Mouse (Mus musculus) bone marrow macrophage, adult 2 months (primary cell): Measurements from ENCODE around the gene Pde1b.

ENCODE experiments used
- CTCF ChIP-seq: IDR thresholded peaks from 2 replicates; pipeline ENCODE4 v1.5.1; 2012; ENCODE audit warnings: low read depth, mild to moderate bottlenecking, low read length, moderate library complexity
- POLR2A ChIP-seq: IDR thresholded peaks from 2 replicates; pipeline ENCODE4 v1.6.1; 2012; ENCODE audit warnings: mild to moderate bottlenecking, low read depth, low read length, borderline replicate concordance

DNA sequence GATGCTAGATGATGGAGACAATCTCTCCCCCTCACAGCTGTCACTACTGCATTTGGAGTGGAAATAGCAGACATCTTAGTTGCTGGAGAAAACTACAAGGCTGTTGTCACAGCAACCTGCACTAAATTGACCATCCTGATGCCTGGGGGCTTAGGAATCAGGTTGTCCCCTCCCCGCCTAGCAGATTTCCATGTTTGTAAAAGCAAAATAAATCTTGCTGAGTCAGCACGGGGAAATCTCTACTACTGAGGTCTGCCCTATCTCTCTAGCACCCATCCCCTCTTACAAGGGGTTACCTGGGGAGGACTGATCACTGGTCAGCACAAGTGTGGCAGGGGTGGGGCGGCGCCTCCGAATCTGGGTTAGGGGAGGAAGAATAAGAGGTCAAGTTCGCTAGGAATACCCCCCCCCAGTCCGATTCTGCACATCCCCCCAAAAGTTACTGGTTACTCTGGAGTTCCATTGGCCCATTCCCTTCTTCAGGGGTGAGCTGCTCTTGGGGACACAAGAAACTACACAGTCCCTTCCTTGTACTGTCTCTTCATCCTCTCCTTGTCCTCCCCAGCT is 31.3 kb downstream of the Pde1b start:
- TF ChIP-seq CTCF (no peak), POLR2A (no peak)
